Mouse (Mus musculus) erythroblast, embryonic 14.5 days (primary cell): ENCODE data around the gene Rnf144a.

ENCODE experiments used
- GATA1 ChIP-seq: IDR thresholded peaks from 2 replicates; pipeline ENCODE4 v1.6.1; 2012; ENCODE audit warnings: low read length, inconsistent platforms, mixed read lengths
- TAL1 ChIP-seq: IDR thresholded peaks from 3 replicates; pipeline ENCODE4 v1.6.1; 2012; ENCODE audit warnings: low read length, inconsistent platforms, mixed read lengths

DNA sequence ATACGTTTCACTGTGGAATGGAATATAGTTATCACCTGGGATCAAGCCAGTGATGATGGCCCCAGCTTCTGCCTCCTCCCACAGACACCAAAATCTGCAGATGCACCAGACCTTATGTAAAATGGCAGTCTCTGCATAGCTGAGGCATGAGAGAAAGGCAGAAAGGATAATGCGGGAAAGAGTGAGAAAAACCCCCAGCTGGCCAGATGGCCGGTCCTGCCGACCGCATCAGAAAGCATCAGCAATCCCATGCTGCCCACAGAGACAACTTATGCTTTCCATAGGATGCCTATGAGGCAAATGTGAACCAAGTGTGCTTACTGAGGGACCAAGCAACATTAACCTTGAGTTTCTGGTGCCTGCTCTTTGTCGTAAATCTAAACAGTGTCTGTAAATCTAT, 15.7 kb downstream of the Rnf144a start:
- TF ChIP-seq GATA1 = no peak
- no peak for TF ChIP-seq TAL1
